Mouse (Mus musculus) testis, postnatal 10 days (tissue): Measurements from ENCODE around the gene Smap1.

Experiments used
- DNase-seq: peaks from one replicate; pipeline ENCODE4 v3.0.0; 2021; ENCODE audit warnings: low spot score

Gene Smap1

GRCm38 (mm10) chr1:23919086-23919485 is 3.0 kb downstream of the Smap1 start:
- DNase-seq: no peak

GRCm38 (mm10) chr1:23915483-23915882 is 6.6 kb downstream of the Smap1 start:
- no peak for DNase-seq

- DNase-seq: no peak
Observed at GRCm38 (mm10) chr1:23912988-23913387, 9.1 kb downstream of the Smap1 start.

- DNase-seq: no peak
Observed at GRCm38 (mm10) chr1:23906082-23906481, 16.0 kb downstream of the Smap1 start.

- DNase-seq: no peak
Observed at GRCm38 (mm10) chr1:23903340-23903739, 18.8 kb downstream of the Smap1 start.

GRCm38 (mm10) chr1:23902736-23903135 is 19.4 kb downstream of the Smap1 start:
- no peak for DNase-seq

- DNase-seq: no peak
Observed at GRCm38 (mm10) chr1:23899647-23900020, 22.5 kb downstream of the Smap1 start.

- DNase-seq: no peak
Observed at GRCm38 (mm10) chr1:23899020-23899646, 23.0 kb downstream of the Smap1 start.

- no peak for DNase-seq
Observed at GRCm38 (mm10) chr1:23892072-23892471, 30.0 kb downstream of the Smap1 start.

GRCm38 (mm10) chr1:23884914-23885313 is 37.2 kb downstream of the Smap1 start:
- no peak for DNase-seq

- DNase-seq: no peak
Observed at GRCm38 (mm10) chr1:23884087-23884668, 37.9 kb downstream of the Smap1 start.

- no peak for DNase-seq
Observed at GRCm38 (mm10) chr1:23882681-23883080, 39.4 kb downstream of the Smap1 start.

GRCm38 (mm10) chr1:23872194-23872593 is 49.9 kb downstream of the Smap1 start:
- no peak for DNase-seq

GRCm38 (mm10) chr1:23867350-23867862 is 54.7 kb downstream of the Smap1 start:
- no peak for DNase-seq

GRCm38 (mm10) chr1:23865566-23865965 is 56.6 kb downstream of the Smap1 start:
- no peak for DNase-seq

- DNase-seq: no peak
Observed at GRCm38 (mm10) chr1:23860944-23861343, 61.2 kb downstream of the Smap1 start.

- DNase-seq: no peak
Observed at GRCm38 (mm10) chr1:23855623-23856022, 66.5 kb downstream of the Smap1 start.

- DNase-seq: no peak
Observed at GRCm38 (mm10) chr1:23846044-23846680, 76.0 kb downstream of the Smap1 start.

- no peak for DNase-seq
Observed at GRCm38 (mm10) chr1:23845007-23845406, 77.1 kb downstream of the Smap1 start.

GRCm38 (mm10) chr1:23843790-23844189 is 78.3 kb downstream of the Smap1 start:
- no peak for DNase-seq

GRCm38 (mm10) chr1:23842629-23843028 is 79.5 kb downstream of the Smap1 start:
- no peak for DNase-seq

- no peak for DNase-seq
Observed at GRCm38 (mm10) chr1:23840924-23841323, 81.2 kb downstream of the Smap1 start.

- DNase-seq: no peak
Observed at GRCm38 (mm10) chr1:23836630-23837029, 85.5 kb downstream of the Smap1 start.
